Mouse (Mus musculus): ENCODE data around the gene Zgpat.

- no peak for TF ChIP-seq CTCF (IDR thresholded peaks at IDR 0.05; ENCODE audit: control insufficient read depth, insufficient read depth, low read length)
- no peak for TF ChIP-seq POLR2A (IDR thresholded peaks at IDR 0.05; ENCODE audit: borderline replicate concordance, control insufficient read depth, low read depth, low read length)
These were observed 55.7 kb downstream of the Zgpat start for GRCm38 (mm10) chr2:181420426-181420825.

Measured in bone marrow, adult 2 months (tissue).